Mouse (Mus musculus): ENCODE results near the gene Tob2. TPM values are rescaled to one million over a fixed set of nuclear protein-coding genes. Genes with fewer than 3 reads are reported as not detected.

Gene Tob2
- total and polyA plus RNA-seq, 2 experiments from 2014 or later, result 18.2 to 19.2 TPM

- H3K9ac ChIP-seq (replicated peaks; ENCODE audit: low read depth, low read length), result no peak overlapping the region
- H3K4me3 ChIP-seq (ENCODE audit: low read depth, low read length), result no peak overlapping the region
- H3K27ac ChIP-seq (ENCODE audit: low read depth), result no peak overlapping the region
- no peaks in the 10 kb centered on the region for H3K9me3 ChIP-seq (replicated peaks; ENCODE audit: control insufficient read depth, low read length)
- 83% methylated on average over 12 of the region's 12 CpGs for WGBS
- peaks cover 10% of the 10 kb centered on the region for H3K4me1 ChIP-seq (ENCODE audit: control insufficient read depth, insufficient read depth)
- H3K36me3 ChIP-seq (replicated peaks; ENCODE audit: control insufficient read depth, insufficient read depth, low read length), result peaks cover 46% of the 10 kb centered on the region
- TF ChIP-seq CTCF (IDR thresholded peaks at IDR 0.05; ENCODE audit: low read depth), result no peak
- H3K4me2 ChIP-seq (ENCODE audit: low read depth, low read length), result no peak overlapping the region
- DNase-seq (ENCODE audit: low spot score) (no peak), ATAC-seq (ENCODE audit: insufficient read depth, low read depth) (no peak)
- no peaks in the 10 kb centered on the region for H3K27me3 ChIP-seq (ENCODE audit: control insufficient read depth, insufficient read depth, low read length)
These were observed 43.8 kb downstream of the Tob2 start for GRCm38 (mm10) chr15:81814716-81815370.

GRCm38 (mm10) chr15:81813986-81814705 is 44.5 kb downstream of the Tob2 start:
- Histone ChIP-seq H3K27ac (ENCODE audit: low read depth) (no peak overlapping the region), H3K4me1 (ENCODE audit: control insufficient read depth, insufficient read depth) (peaks cover 17% of the 10 kb centered on the region), H3K36me3 (replicated peaks; ENCODE audit: control insufficient read depth, insufficient read depth, low read length) (peaks cover 41% of the 10 kb centered on the region), H3K4me2 (ENCODE audit: low read depth, low read length) (no peak overlapping the region), H3K27me3 (ENCODE audit: control insufficient read depth, insufficient read depth, low read length) (no peaks in the 10 kb centered on the region), H3K9ac (replicated peaks; ENCODE audit: low read depth, low read length) (no peak overlapping the region), H3K4me3 (ENCODE audit: low read depth, low read length) (no peak overlapping the region), H3K9me3 (replicated peaks; ENCODE audit: control insufficient read depth, low read length) (no peaks in the 10 kb centered on the region)
- 77% methylated on average over 5 of the region's 5 CpGs for WGBS
- TF ChIP-seq CTCF (IDR thresholded peaks at IDR 0.05; ENCODE audit: low read depth) (no peak), EP300 (IDR thresholded peaks at IDR 0.05; ENCODE audit: low read depth) (no peak)
- no peak for DNase-seq (ENCODE audit: low spot score)
- ATAC-seq (ENCODE audit: insufficient read depth, low read depth), result no peak

GRCm38 (mm10) chr15:81812696-81813631 is 45.6 kb downstream of the Tob2 start:
- WGBS, result 61% methylated on average over 7 of the region's 7 CpGs
- no peak for TF ChIP-seq EP300 (IDR thresholded peaks at IDR 0.05; ENCODE audit: low read depth)

GRCm38 (mm10) chr15:81812287-81812686 is 46.3 kb downstream of the Tob2 start:
- peaks cover 23% of the 10 kb centered on the region for H3K4me1 ChIP-seq (ENCODE audit: control insufficient read depth, insufficient read depth)
- no peaks in the 10 kb centered on the region for H3K27me3 ChIP-seq (ENCODE audit: control insufficient read depth, insufficient read depth, low read length)
- H3K4me2 ChIP-seq (ENCODE audit: low read depth, low read length), result peak overlapping the region; percentile 88
- H3K9ac ChIP-seq (replicated peaks; ENCODE audit: low read depth, low read length), result peak overlapping the region; percentile 82
- peaks cover 24% of the 10 kb centered on the region for H3K36me3 ChIP-seq (replicated peaks; ENCODE audit: control insufficient read depth, insufficient read depth, low read length)
- ATAC-seq (ENCODE audit: insufficient read depth, low read depth) (no peak), DNase-seq (ENCODE audit: low spot score) (no peak)
- TF ChIP-seq CTCF (IDR thresholded peaks at IDR 0.05; ENCODE audit: low read depth) (no peak), EP300 (IDR thresholded peaks at IDR 0.05; ENCODE audit: low read depth) (no peak)
- no peaks in the 10 kb centered on the region for H3K9me3 ChIP-seq (replicated peaks; ENCODE audit: control insufficient read depth, low read length)
- peak overlapping the region; percentile 82 for H3K4me3 ChIP-seq (ENCODE audit: low read depth, low read length)
- WGBS, result 32% methylated on average over 3 of the region's 3 CpGs
- peak overlapping the region; percentile 98 for H3K27ac ChIP-seq (ENCODE audit: low read depth)

More at GRCm38 (mm10) chr15:81812696-81813631, 45.6 kb downstream of the Tob2 start:
- Histone ChIP-seq H3K4me1 (ENCODE audit: control insufficient read depth, insufficient read depth) (peaks cover 23% of the 10 kb centered on the region), H3K4me3 (ENCODE audit: low read depth, low read length) (peak overlapping the region; percentile 82; the same call in 1 of the 2 replicates), H3K9me3 (replicated peaks; ENCODE audit: control insufficient read depth, low read length) (no peaks in the 10 kb centered on the region), H3K9ac (replicated peaks; ENCODE audit: low read depth, low read length) (0 out of 2 replicates have a peak overlapping the region, but pooled peaks have one; percentile 82), H3K36me3 (replicated peaks; ENCODE audit: control insufficient read depth, insufficient read depth, low read length) (peaks cover 30% of the 10 kb centered on the region), H3K27ac (ENCODE audit: low read depth) (0 out of 2 replicates have a peak overlapping the region, but pooled peaks have one; percentile 98), H3K4me2 (ENCODE audit: low read depth, low read length) (peak overlapping the region; percentile 88), H3K27me3 (ENCODE audit: control insufficient read depth, insufficient read depth, low read length) (no peaks in the 10 kb centered on the region)
- DNase-seq (ENCODE audit: low spot score) (no peak), ATAC-seq (ENCODE audit: insufficient read depth, low read depth) (no peak)

GRCm38 (mm10) chr15:81811599-81811996 is 47.0 kb downstream of the Tob2 start:
- H3K9ac ChIP-seq (replicated peaks; ENCODE audit: low read depth, low read length), result peak overlapping the region; percentile 82
- peak overlapping the region; percentile 88 for H3K4me2 ChIP-seq (ENCODE audit: low read depth, low read length)
- H3K36me3 ChIP-seq (replicated peaks; ENCODE audit: control insufficient read depth, insufficient read depth, low read length), result peaks cover 17% of the 10 kb centered on the region
- ATAC-seq (ENCODE audit: insufficient read depth, low read depth) (peak; percentile 10), DNase-seq (ENCODE audit: low spot score) (peak; percentile 40)
- H3K4me3 ChIP-seq (ENCODE audit: low read depth, low read length), result peak overlapping the region; percentile 82
- WGBS, result 1% methylated on average over 20 of the region's 26 CpGs
- H3K27me3 ChIP-seq (ENCODE audit: control insufficient read depth, insufficient read depth, low read length), result no peaks in the 10 kb centered on the region
- TF ChIP-seq EP300 (IDR thresholded peaks at IDR 0.05; ENCODE audit: low read depth) (no peak; the same call in 1 of the 2 replicates), CTCF (IDR thresholded peaks at IDR 0.05; ENCODE audit: low read depth) (no peak)
- peaks cover 29% of the 10 kb centered on the region for H3K4me1 ChIP-seq (ENCODE audit: control insufficient read depth, insufficient read depth)
- H3K9me3 ChIP-seq (replicated peaks; ENCODE audit: control insufficient read depth, low read length), result no peaks in the 10 kb centered on the region
- peak overlapping the region; percentile 98 for H3K27ac ChIP-seq (ENCODE audit: low read depth)

Measured in heart, postnatal 0 days (tissue).